Mouse (Mus musculus) embryonic fibroblast, embryonic 13.5 days (primary cell): ENCODE data around the gene Apbb1ip.

ENCODE experiments used
- CTCF ChIP-seq: IDR thresholded peaks from 2 replicates; pipeline ENCODE4 v1.5.1; 2011; ENCODE audit warnings: mild to moderate bottlenecking, control low read depth, low read length, moderate library complexity, borderline replicate concordance; ENCODE audit not compliant: insufficient read depth
- POLR2A ChIP-seq: IDR thresholded peaks from 2 replicates; pipeline ENCODE4 v1.6.1; 2011; ENCODE audit warnings: low read depth, mild to moderate bottlenecking, control low read depth, low read length, moderate library complexity

- TF ChIP-seq POLR2A (no peak; the same call in none of the 2 replicates), CTCF (no peak)
These were observed 372 bp downstream of the Apbb1ip start for GRCm38 (mm10) chr2:22774181-22774751.
